In the genomic region with DNA sequence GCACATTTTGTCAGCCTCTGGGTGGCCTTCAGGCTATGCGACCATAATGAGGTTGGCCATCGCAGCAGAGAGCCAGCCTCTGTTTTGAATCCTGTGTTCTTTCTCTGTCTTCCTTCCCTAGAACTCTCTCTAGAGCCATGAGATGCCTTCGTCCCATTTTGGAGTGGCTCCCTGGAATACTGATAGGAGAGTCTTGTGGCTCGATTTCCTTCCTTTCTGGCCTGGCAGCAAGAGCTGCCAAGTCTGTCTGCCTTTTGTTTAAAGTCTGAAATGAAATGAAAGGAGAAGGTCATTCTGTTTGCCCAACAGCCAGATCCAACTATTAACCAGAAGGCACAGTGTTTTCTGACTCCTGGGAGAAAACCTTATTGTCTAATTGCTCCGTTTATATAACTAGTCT, we compare ENCODE assay signal across 14 mouse cellular contexts.
DNase-seq lines count a peak whose midpoint lies in the region; ATAC-seq lines count a peak whose summit lies in the region.
"Had no signal": no experiment of that assay in that cellular context is flagged by ENCODE, and none has a peak within 500 bp of the region (broad histone marks: within the 10 kb centered on the region; RNA-seq: fewer than 3 reads in every experiment).

No protein-coding gene starts in this region.

- ATAC-seq in cerebellum, adult (ENCODE audit: insufficient number of reproducible peaks, low FRiP score, low TSS enrichment): no peak
- ATAC-seq in heart, embryonic 13.5 days (ENCODE audit: extremely low read depth, insufficient number of reproducible peaks, low FRiP score, low TSS enrichment): no peak
- ATAC-seq: forebrain, embryonic 14.5 days had no signal

- peaks cover 52% of the 10 kb centered on the region for H3K4me1 ChIP-seq in heart, embryonic 13.5 days
- peaks cover 34% of the 10 kb centered on the region for H3K4me1 ChIP-seq in heart, embryonic 10.5 days
- H3K4me1 ChIP-seq in brown adipose tissue, adult 24 weeks (ENCODE audit: control insufficient read depth, insufficient read depth, insufficient read length, low read length): peaks cover 22% of the 10 kb centered on the region

- H3K27me3 ChIP-seq in heart, embryonic 13.5 days (replicated peaks): no peaks in the 10 kb centered on the region
- H3K27me3 ChIP-seq in heart, embryonic 10.5 days (ENCODE audit: insufficient read depth, poor library complexity, severe bottlenecking): no peaks in the 10 kb centered on the region
- H3K27me3 ChIP-seq: CH12.LX; limb, embryonic 15.5 days had no signal

- no peaks in the 10 kb centered on the region for H3K36me3 ChIP-seq in heart, embryonic 13.5 days
- H3K36me3 ChIP-seq in heart, embryonic 10.5 days: no peaks in the 10 kb centered on the region
- H3K36me3 ChIP-seq: limb, embryonic 15.5 days had no signal

- DNase-seq in cerebellum, adult 11 months: peak; percentile 10
- DNase-seq in heart, embryonic 10.5 days (ENCODE audit: low spot score): no peak
- peak; percentile 17 for DNase-seq in kidney, postnatal 14 days
- no peak for DNase-seq in kidney, adult 18-20 months
- DNase-seq in spleen, postnatal 4 days (ENCODE audit: low spot score in 2 of 2): no peak
- DNase-seq: adrenal gland, postnatal 10 days; layer of hippocampus, postnatal 36 days; spleen, adult 18-20 months had no signal

- H3K9ac ChIP-seq in heart, embryonic 13.5 days: no peak overlapping the region
- H3K9ac ChIP-seq: limb, embryonic 15.5 days had no signal

- H3K27ac ChIP-seq in heart, embryonic 13.5 days (replicated peaks): peak overlapping the region; percentile 24
- no peak overlapping the region for H3K27ac ChIP-seq in heart, embryonic 10.5 days
- H3K27ac ChIP-seq in brown adipose tissue, adult 24 weeks (replicated peaks; ENCODE audit: low read depth, low read length): peak overlapping the region; percentile 4; the same call in 1 of the 2 replicates
- H3K27ac ChIP-seq: limb, embryonic 15.5 days had no signal

- H3K4me3 ChIP-seq in heart, embryonic 13.5 days: no peak overlapping the region
- no peak overlapping the region for H3K4me3 ChIP-seq in heart, embryonic 10.5 days
- no peak overlapping the region for H3K4me3 ChIP-seq in brown adipose tissue, adult 24 weeks (ENCODE audit: insufficient read depth, low read depth, low read length)
- H3K4me3 ChIP-seq: limb, embryonic 15.5 days had no signal

- H3K4me2 ChIP-seq in heart, embryonic 13.5 days: no peak overlapping the region
- H3K4me2 ChIP-seq: limb, embryonic 15.5 days had no signal

- H3K9me3 ChIP-seq in heart, embryonic 13.5 days: no peaks in the 10 kb centered on the region
- no peaks in the 10 kb centered on the region for H3K9me3 ChIP-seq in heart, embryonic 10.5 days
- H3K9me3 ChIP-seq: limb, embryonic 15.5 days had no signal

- WGBS in heart, embryonic 13.5 days: 61% methylated on average over 5 of the region's 5 CpGs
- WGBS in heart, embryonic 10.5 days: 68% methylated on average over 5 of the region's 5 CpGs

Comparison
In these comparisons a context has a peak if more than half of its experiments do, and no peak if none do; other contexts are left out.
1. DNase-seq: peak in cerebellum, adult 11 months (single experiment) and kidney, postnatal 14 days (single experiment); none in heart, embryonic 10.5 days (single experiment), kidney, adult 18-20 months (single experiment) and spleen, postnatal 4 days (0 of 2).